Mouse (Mus musculus) MEL (cell line): Measurements from ENCODE around the gene Cep85l.

ENCODE experiments used
- CHD1 ChIP-seq: IDR thresholded peaks from 2 replicates; pipeline ENCODE4 v1.6.1; 2012; ENCODE audit warnings: low read depth, mild to moderate bottlenecking, inconsistent platforms, low read length, improper control_type of control experiment
- CTCF ChIP-seq, 3 experiments: IDR thresholded peaks in 2 of 3; conservative IDR thresholded peaks in 1 of 3; 2 replicates each; pipeline ENCODE4 v1.5.1; 2011 to 2012; ENCODE audit warnings: low read length in 3 of 3, low read depth in 2 of 3, mild to moderate bottlenecking in 2 of 3, improper control_type of control experiment in 1 of 3, inconsistent platforms in 1 of 3, mixed read lengths in 1 of 3, moderate library complexity in 1 of 3; ENCODE audit not compliant: control insufficient read depth in 1 of 3, insufficient read depth in 1 of 3, poor library complexity in 1 of 3, severe bottlenecking in 1 of 3
- E2F4 ChIP-seq: IDR thresholded peaks from 2 replicates; pipeline ENCODE4 v1.6.1; 2011; ENCODE audit warnings: low read depth, low read length, improper control_type of control experiment, borderline replicate concordance
- GATA1 ChIP-seq: IDR thresholded peaks from 2 replicates; pipeline ENCODE4 v1.6.1; 2011; ENCODE audit warnings: low read depth, low read length, improper control_type of control experiment
- HCFC1 ChIP-seq: IDR thresholded peaks from 2 replicates; pipeline ENCODE4 v1.6.1; 2012; ENCODE audit warnings: low read depth, mild to moderate bottlenecking, inconsistent platforms, low read length, improper control_type of control experiment, moderate library complexity
- JUND ChIP-seq: IDR thresholded peaks from 2 replicates; pipeline ENCODE4 v1.6.1; 2011; ENCODE audit warnings: low read depth, mild to moderate bottlenecking, improper control_type of control experiment, low read length
- MXI1 ChIP-seq: IDR thresholded peaks from 2 replicates; pipeline ENCODE4 v1.6.1; 2011; ENCODE audit warnings: mild to moderate bottlenecking, low read depth, low read length, improper control_type of control experiment
- MYB ChIP-seq: IDR thresholded peaks from 2 replicates; pipeline ENCODE4 v1.6.1; 2011; ENCODE audit warnings: mild to moderate bottlenecking, low read depth, low read length, improper control_type of control experiment
- MYC ChIP-seq: IDR thresholded peaks from 2 replicates; pipeline ENCODE4 v1.6.1; 2011; ENCODE audit warnings: low read depth, mild to moderate bottlenecking, low read length, improper control_type of control experiment, moderate library complexity
- NELFE ChIP-seq: IDR thresholded peaks from 2 replicates; pipeline ENCODE4 v1.6.1; 2011; ENCODE audit warnings: low read depth, low read length, improper control_type of control experiment
- POLR2A ChIP-seq, 2 experiments: IDR thresholded peaks; 2 replicates each; pipeline ENCODE4 v1.6.1; 2011 to 2012; ENCODE audit warnings: low read length in 2 of 2, mild to moderate bottlenecking in 2 of 2, control low read depth in 1 of 2, improper control_type of control experiment in 1 of 2, low read depth in 1 of 2, moderate library complexity in 1 of 2; ENCODE audit not compliant: control insufficient read depth in 1 of 2, insufficient read depth in 1 of 2, poor library complexity in 1 of 2
- ZNF384 ChIP-seq: IDR thresholded peaks from 2 replicates; pipeline ENCODE4 v1.6.1; 2012; ENCODE audit warnings: low read depth, mild to moderate bottlenecking, inconsistent platforms, low read length, improper control_type of control experiment

DNA sequence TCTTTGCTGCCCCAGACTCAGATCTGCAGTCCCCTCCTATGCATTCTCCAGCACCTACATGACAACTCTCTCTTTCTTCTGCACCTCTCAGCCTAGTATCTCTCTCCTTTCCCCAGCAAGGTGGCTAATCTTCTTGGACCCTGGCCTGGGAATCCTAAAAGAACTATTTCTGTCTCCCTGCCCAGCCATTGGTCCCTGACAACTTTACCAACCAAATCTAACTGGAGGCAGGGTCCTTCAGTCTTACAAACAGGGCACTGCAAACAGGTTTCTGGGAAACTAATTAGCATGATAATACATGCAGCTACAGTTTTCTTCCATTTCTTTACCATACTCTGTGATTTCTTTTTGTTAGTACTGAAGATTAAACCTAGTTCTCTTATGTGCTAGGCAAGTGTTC is 148.9 kb downstream of the Cep85l start:
- no peak for TF ChIP-seq HCFC1
- TF ChIP-seq ZNF384: no peak
- TF ChIP-seq POLR2A (IDR thresholded peaks at IDR 0.05; ENCODE audit: control insufficient read depth in 1 of 2, insufficient read depth in 1 of 2, low read depth in 1 of 2, low read length in 2 of 2, poor library complexity in 1 of 2): no peak
- no peak for TF ChIP-seq CTCF (IDR thresholded peaks at IDR 0.05 in 2 of 3, conservative IDR thresholded peaks at IDR 0.05 in 1 of 3; ENCODE audit: control insufficient read depth in 1 of 3, insufficient read depth in 1 of 3, low read depth in 2 of 3, low read length in 3 of 3, poor library complexity in 1 of 3, severe bottlenecking in 1 of 3)
- TF ChIP-seq GATA1: no peak
- TF ChIP-seq MXI1: no peak
- TF ChIP-seq CHD1: no peak
- TF ChIP-seq JUND: no peak
- TF ChIP-seq E2F4: no peak
- no peak for TF ChIP-seq NELFE
- no peak for TF ChIP-seq MYB
- no peak for TF ChIP-seq MYC
